Mouse (Mus musculus): Measurements from ENCODE around the gene Sfswap. TPM values are rescaled to one million over a fixed set of nuclear protein-coding genes. Genes with fewer than 3 reads are reported as not detected.
"Not testable (repeated sequence)": the region's sequence is repeated elsewhere in the genome, so short reads cannot be mapped to it uniquely, and the experiment has no call there.

The Sfswap gene
- 145 and 164 TPM in 2 replicates for polyA plus RNA-seq (2012; rRNA removed)

DNA sequence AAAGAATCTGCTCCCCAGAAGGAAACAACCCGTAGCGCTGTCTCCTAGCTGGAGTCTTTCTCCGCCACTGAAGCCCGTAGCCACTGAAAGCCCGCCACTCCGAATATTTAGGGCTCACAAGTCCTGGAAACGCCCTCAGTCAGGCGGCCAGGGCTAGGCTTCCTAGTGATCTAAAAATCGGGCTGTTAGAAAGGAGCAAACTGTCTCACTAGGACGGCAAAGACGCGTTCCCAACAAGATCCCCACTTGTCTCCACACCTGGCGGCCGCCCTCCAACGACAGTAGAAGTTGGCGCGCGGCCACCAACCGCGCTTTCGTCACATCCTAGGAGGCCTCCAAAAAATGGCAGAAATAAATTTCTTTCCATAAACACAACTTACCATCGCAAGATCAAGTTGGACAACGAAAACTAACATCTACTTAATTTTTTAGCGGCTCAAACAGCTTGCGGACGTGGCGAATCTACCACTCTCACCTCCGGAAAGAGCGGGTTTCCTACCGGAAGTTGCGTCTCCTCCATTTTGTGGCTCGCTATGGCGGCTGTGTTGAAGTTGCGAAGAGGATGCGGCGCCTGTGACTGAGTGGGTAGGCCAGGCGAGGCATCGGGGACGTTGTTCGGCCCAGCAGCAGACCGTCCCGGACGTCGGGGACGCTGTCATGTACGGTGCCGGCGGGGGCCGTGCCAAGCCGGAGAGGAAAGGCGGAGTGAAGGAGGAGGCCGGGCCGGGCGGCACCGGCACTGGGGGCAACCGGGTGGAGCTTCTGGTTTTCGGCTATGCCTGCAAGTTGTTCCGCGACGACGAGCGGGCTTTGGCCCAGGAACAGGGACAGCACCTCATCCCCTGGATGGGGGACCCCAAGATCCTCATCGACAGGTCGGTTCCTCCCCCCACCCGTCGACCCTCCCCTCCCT lies at the start of gene Sfswap:
Sfswap (plus strand) TSS at position 500 of the 913 bp plus-strand sequence.
- Histone ChIP-seq H3K4me1 (ENCODE audit: control insufficient read depth, insufficient read depth, low read length) (peaks cover 4% of the 10 kb centered on the region; the same call in 1 of the 2 replicates), H3K27ac (ENCODE audit: insufficient read depth, low read length) (peak within 1 kb of the TSS; percentile 87), H3K4me3 (ENCODE audit: insufficient read depth, low read length) (peak within 1 kb of the TSS; percentile 56)
- TF ChIP-seq POLR2A (IDR thresholded peaks at IDR 0.05; ENCODE audit: extremely low read depth, insufficient read depth, low read length) (no peak), CTCF (IDR thresholded peaks at IDR 0.05; ENCODE audit: extremely low read depth, insufficient read depth, low read length) (no peak)

DNA sequence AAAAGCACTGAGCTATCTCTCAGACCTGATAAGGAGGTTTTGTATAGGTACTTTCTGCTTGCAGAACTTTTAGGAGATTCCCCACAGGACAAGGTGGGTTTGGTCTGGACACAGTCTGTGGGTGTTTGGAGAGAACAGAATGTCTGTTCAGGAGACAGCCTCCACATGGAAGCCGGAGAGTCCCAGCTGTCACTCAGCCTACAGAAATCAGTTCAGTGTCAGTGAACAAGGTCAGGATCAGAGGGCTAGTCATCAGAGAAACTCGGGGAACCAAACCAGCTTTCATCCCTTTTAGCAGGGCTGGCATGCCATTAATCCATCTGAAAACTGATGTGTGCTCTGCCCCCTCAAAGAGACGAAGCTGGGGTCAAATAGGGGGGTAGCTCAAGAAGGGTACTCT lies 48.5 kb upstream of the Sfswap start:
- Histone ChIP-seq H3K4me1 (ENCODE audit: control insufficient read depth, insufficient read depth, low read length) (peaks cover 11% of the 10 kb centered on the region), H3K27ac (ENCODE audit: insufficient read depth, low read length) (no peak overlapping the region), H3K4me3 (ENCODE audit: insufficient read depth, low read length) (no peak overlapping the region)
- no peak for TF ChIP-seq POLR2A (IDR thresholded peaks at IDR 0.05; ENCODE audit: extremely low read depth, insufficient read depth, low read length)
- TF ChIP-seq CTCF (IDR thresholded peaks at IDR 0.05; ENCODE audit: extremely low read depth, insufficient read depth, low read length): no peak

DNA sequence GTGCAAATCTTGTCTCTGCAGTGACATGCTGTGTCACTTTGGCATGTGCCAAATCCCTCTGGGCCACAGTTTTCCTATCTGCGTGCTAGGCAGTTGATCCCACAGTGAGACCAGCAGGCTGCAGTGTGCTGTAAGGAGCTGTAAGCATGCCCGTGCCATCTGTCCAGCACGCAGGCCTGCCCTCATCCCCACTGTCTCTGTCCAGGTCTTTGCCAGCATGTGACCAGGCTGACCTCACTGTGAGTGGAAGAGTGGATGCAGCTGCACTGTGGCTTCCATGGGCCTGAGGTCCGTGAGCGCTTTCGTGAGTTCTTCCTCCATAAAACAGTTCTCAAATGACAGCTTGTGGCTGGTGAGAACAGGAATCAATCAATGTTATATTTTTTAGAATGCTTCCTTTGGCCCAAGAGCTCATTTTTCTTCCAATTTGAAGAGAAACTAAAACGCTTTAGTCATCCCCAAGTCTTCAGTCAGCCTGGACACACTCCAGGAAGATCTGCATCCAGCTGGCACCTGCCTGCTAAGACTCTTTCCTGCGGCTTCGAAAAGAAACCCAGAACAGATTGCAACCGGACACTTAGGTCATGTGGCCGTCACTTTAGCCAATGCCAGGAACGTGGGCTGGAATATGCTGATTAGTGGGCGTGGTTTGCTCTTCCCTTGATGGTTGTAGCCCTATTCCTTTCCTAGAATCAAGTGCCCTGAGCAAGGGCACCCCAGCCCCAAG lies 46.1 kb upstream of the Sfswap start:
- no peak for TF ChIP-seq CTCF (IDR thresholded peaks at IDR 0.05; ENCODE audit: extremely low read depth, insufficient read depth, low read length)
- no peak; the same call in 1 of the 2 replicates for TF ChIP-seq POLR2A (IDR thresholded peaks at IDR 0.05; ENCODE audit: extremely low read depth, insufficient read depth, low read length)
- Histone ChIP-seq H3K27ac (ENCODE audit: insufficient read depth, low read length) (peak overlapping the region; percentile 43; the same call in 1 of the 2 replicates), H3K4me3 (ENCODE audit: insufficient read depth, low read length) (no peak overlapping the region), H3K4me1 (ENCODE audit: control insufficient read depth, insufficient read depth, low read length) (peaks cover 16% of the 10 kb centered on the region)

DNA sequence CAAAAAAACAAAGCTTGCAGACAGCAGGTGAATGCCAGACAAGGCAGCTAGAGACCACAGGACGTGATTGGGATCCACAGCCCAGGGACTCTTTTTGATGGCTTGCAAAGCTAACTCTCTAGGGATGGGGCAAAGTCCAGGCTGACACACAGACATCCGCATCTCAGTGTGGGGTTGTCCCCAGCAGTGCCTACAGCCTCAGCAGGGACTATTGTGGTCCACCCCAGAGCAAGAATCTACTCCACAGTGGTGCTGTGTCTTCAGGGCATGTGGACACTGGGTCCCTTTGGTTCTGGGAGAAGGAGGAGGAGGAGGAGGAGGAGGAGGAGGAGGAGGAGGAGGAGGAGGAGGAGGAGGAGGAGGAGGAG lies 45.5 kb upstream of the Sfswap start:
- Histone ChIP-seq H3K27ac (ENCODE audit: insufficient read depth, low read length) (peak overlapping the region; percentile 43; the same call in 1 of the 2 replicates), H3K4me1 (ENCODE audit: control insufficient read depth, insufficient read depth, low read length) (peaks cover 20% of the 10 kb centered on the region), H3K4me3 (ENCODE audit: insufficient read depth, low read length) (no peak overlapping the region)
- TF ChIP-seq CTCF (IDR thresholded peaks at IDR 0.05; ENCODE audit: extremely low read depth, insufficient read depth, low read length) (no peak), POLR2A (IDR thresholded peaks at IDR 0.05; ENCODE audit: extremely low read depth, insufficient read depth, low read length) (no peak)

DNA sequence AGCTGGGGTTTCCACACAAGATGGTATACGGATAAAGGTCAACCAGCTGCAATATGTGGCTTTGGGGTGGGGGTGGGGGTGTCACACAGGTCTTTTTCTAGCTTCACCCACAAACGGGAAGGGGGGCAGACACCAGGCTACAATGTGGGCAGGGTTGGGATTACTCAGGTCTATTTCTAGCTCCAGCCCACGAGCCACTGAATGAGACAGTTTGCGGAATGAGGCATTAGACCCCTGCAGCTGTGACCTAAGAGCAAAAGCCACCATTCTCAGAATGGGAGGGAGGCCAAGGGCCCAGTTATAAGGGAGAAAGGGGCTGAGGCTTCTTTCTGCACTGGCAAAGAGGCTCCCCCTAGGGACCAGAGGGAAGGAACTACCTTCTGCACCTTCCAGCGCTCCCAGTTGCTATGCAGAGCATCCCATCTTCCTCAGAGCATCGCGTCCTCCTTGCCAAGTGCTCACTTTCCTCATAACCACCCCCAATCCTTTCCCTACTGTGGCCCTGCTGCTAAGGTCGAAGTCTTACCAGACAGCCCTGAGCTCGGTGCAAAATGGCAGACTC lies 44.4 kb upstream of the Sfswap start:
- Histone ChIP-seq H3K4me3 (ENCODE audit: insufficient read depth, low read length) (no peak overlapping the region), H3K27ac (ENCODE audit: insufficient read depth, low read length) (no peak overlapping the region), H3K4me1 (ENCODE audit: control insufficient read depth, insufficient read depth, low read length) (peaks cover 20% of the 10 kb centered on the region)
- TF ChIP-seq POLR2A (IDR thresholded peaks at IDR 0.05; ENCODE audit: extremely low read depth, insufficient read depth, low read length): no peak
- TF ChIP-seq CTCF (IDR thresholded peaks at IDR 0.05; ENCODE audit: extremely low read depth, insufficient read depth, low read length): peak; percentile 42

DNA sequence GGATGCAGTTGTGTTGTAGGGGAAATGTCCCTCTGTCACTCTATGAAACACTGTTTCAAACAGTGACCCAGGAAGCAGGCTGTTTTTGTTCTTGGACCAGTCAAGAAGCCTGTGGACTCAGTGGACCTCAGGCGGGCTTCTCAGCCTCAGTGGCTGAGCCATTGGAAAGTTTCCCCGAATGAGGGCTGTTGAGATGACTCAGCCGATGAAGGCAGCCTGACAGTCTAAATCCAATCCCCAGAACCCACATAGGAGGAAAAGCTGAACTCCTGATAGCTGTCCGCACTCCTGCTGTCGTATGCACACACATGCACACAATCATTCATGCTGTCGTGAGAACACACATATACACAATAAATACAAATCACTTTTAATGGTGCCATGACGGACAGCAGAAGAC lies 42.9 kb upstream of the Sfswap start:
- Histone ChIP-seq H3K4me3 (ENCODE audit: insufficient read depth, low read length) (no peak overlapping the region), H3K4me1 (ENCODE audit: control insufficient read depth, insufficient read depth, low read length) (peaks cover 20% of the 10 kb centered on the region), H3K27ac (ENCODE audit: insufficient read depth, low read length) (no peak overlapping the region)
- no peak for TF ChIP-seq CTCF (IDR thresholded peaks at IDR 0.05; ENCODE audit: extremely low read depth, insufficient read depth, low read length)
- no peak for TF ChIP-seq POLR2A (IDR thresholded peaks at IDR 0.05; ENCODE audit: extremely low read depth, insufficient read depth, low read length)

DNA sequence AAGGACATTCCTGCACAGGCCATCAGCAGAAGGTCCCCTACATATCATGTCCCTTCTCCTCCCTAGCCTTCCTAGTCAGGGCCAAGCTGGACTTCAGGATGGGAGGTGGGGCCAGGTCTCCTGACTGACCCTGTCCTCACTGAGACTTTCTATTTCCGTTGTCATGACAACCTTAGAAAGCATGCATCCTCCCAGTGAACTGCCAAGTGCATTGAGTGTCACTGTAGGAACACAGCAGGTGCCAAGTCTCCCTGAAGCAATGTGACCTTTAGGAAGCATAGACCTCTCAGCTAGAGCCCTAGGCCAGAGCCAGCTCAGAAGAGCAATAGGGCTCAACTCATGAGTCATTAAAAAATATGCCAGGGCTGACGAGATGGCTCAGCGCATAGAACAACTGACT lies 42.5 kb upstream of the Sfswap start:
- Histone ChIP-seq H3K27ac (ENCODE audit: insufficient read depth, low read length) (no peak overlapping the region), H3K4me1 (ENCODE audit: control insufficient read depth, insufficient read depth, low read length) (peaks cover 20% of the 10 kb centered on the region), H3K4me3 (ENCODE audit: insufficient read depth, low read length) (no peak overlapping the region)
- no peak for TF ChIP-seq CTCF (IDR thresholded peaks at IDR 0.05; ENCODE audit: extremely low read depth, insufficient read depth, low read length)
- TF ChIP-seq POLR2A (IDR thresholded peaks at IDR 0.05; ENCODE audit: extremely low read depth, insufficient read depth, low read length): no peak

DNA sequence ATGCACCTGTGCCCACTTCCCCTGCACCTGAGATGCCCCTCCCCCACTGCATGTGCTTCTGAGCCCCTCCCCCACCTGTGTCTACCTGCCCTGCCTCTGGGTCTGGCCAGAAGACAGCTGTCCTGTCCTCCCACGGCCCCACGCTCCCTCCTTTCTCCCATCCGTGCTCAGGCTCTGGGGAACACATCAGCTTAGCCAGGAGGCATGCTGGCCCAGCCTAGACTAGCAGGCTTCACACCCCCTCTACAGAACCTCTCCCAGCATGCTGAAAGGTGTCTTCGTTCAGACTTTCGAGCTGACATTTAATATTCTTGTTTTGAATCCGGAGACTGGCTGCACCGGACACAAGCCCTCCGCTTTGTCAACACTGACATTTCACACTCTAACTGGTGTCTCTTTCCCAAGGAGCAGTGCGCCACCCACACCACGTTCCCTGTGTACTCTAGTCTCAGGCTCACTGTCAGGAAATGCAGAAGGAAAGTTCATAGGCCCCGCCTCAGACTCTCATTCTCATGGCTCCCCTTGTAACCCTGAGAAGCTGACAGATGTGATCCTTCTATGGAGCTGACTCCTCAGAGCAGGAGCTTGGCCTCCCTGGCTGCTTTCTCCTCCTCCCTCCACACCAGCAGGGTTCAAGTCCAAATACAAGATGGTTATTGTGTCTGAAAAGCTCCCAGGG lies 40.1 kb upstream of the Sfswap start:
- Histone ChIP-seq H3K4me1 (ENCODE audit: control insufficient read depth, insufficient read depth, low read length) (peaks cover 18% of the 10 kb centered on the region), H3K4me3 (ENCODE audit: insufficient read depth, low read length) (no peak overlapping the region), H3K27ac (ENCODE audit: insufficient read depth, low read length) (no peak overlapping the region)
- TF ChIP-seq POLR2A (IDR thresholded peaks at IDR 0.05; ENCODE audit: extremely low read depth, insufficient read depth, low read length) (no peak), CTCF (IDR thresholded peaks at IDR 0.05; ENCODE audit: extremely low read depth, insufficient read depth, low read length) (no peak)

DNA sequence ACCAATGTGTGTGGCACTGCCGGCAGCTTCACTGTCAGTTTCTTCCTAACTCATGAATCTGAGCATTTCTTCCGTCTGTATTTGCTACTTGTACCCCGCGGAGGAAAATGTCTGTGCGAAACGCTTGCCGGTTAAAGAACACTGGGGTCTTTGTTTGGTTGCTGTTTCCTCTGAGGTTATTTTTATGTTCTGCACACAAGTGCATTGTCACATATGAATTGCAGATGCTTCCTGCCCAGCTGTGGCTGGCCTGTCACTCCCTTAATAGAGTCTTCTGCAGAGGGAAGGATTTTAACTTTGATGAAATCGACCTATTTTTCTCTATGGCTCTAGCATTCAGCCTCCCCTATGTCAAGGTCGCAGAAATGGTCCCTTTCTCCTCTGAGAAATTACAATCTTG lies 37.4 kb upstream of the Sfswap start:
- not testable (repeated sequence) for H3K4me1 ChIP-seq (ENCODE audit: control insufficient read depth, insufficient read depth, low read length); H3K4me3 ChIP-seq (ENCODE audit: insufficient read depth, low read length); H3K27ac ChIP-seq (ENCODE audit: insufficient read depth, low read length)

Data from cortical plate, adult 2 months (tissue).